Mouse (Mus musculus) layer of hippocampus, adult 6 months (tissue): ENCODE measurements around the gene Macc1. TPM values are rescaled to one million over a fixed set of nuclear protein-coding genes. Genes with fewer than 3 reads are reported as not detected.

ENCODE experiments used
- long read RNA-seq, 2 experiments: library from polyadenylated mRNA; unstranded; transcript quantifications; one replicate each; pipeline ENCODE4 v2.0.0; 2019 to 2020
- polyA plus RNA-seq: library from polyadenylated mRNA; unstranded; fragments of <200 nt; fragmentation: Nextera tagmentation; gene quantifications from 2 replicates; pipeline ENCODE4 v1.2.3, GENCODE M21; 2021

The Macc1 gene
- polyA plus RNA-seq: not detected in 2 replicates
- long read RNA-seq, experiment 1: 0 reads
- long read RNA-seq, experiment 2: 0 reads

DNA sequence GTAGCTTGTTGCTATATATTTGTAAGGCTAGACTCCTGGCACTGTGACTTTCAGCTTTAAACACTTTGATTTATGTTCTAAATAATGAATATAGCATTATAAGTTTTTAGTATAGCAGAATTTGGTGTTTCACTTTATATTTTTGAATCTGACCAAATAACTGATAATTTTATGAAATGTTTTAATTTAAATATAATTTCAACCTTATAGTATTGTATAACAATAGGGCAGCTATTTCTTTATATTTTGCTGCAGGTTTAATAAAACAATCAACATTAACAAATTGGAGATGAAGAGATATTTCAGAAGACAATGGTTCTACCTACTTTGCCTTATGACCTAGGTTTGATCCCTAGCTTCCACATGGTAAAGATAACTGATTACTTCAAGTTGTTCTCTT lies at the start of gene Macc1:
TSS of gene Macc1 (plus strand) at position 301 of the 400 bp plus-strand sequence.

Other genes with a start within 250 kb of the Macc1 start
- 6.8 and 9.2 TPM in 2 replicates for gene Itgb8, start 75.5 kb upstream of the Macc1 start, polyA plus RNA-seq